Mouse (Mus musculus) hindbrain, embryonic 12.5 days (tissue): ENCODE measurements at regions not wholly inside any gene's neighbourhood (a gene's known extent, or its start where the extent isn't known, plus 50 kb on each side); places are given as distances from the start of the nearest gene placed in this dataset.
A peak's percentile ranks its signal among the peaks of the same experiment; 100 is the strongest.

Experiments
- ATAC-seq: fragments of 200-750 bp; cut with Nextera tagmentation; 2 replicates; pipeline ENCODE4 v1.8.0; 2017; ENCODE audit warnings: moderate TSS enrichment; ENCODE audit not compliant: low FRiP score
- H3K27ac ChIP-seq: fragments of 300-500 bp; sonication (generic); 2 replicates; pipeline ENCODE4 v1.5.1; 2016; ENCODE audit warnings: mild to moderate bottlenecking
- H3K27me3 ChIP-seq: fragments of 300-500 bp; sonication (generic); 2 replicates; pipeline ENCODE4 v1.6.1; 2016; ENCODE audit warnings: mild to moderate bottlenecking
- H3K36me3 ChIP-seq: fragments of 300-500 bp; sonication (generic); 2 replicates; pipeline ENCODE4 v1.6.1; 2016; ENCODE audit warnings: mild to moderate bottlenecking
- H3K4me1 ChIP-seq: fragments of 300-500 bp; sonication (generic); 2 replicates; pipeline ENCODE4 v1.6.1; 2016
- H3K4me2 ChIP-seq: fragments of 300-500 bp; sonication (generic); replicated peaks from 2 replicates; pipeline ENCODE4 v1.6.1; 2016; ENCODE audit warnings: mild to moderate bottlenecking
- H3K4me3 ChIP-seq: fragments of 300-500 bp; sonication (generic); 2 replicates; pipeline ENCODE4 v1.5.1; 2016; ENCODE audit warnings: mild to moderate bottlenecking
- H3K9ac ChIP-seq: fragments of 300-500 bp; sonication (generic); 2 replicates; pipeline ENCODE4 v1.6.1; 2016; ENCODE audit warnings: mild to moderate bottlenecking, moderate library complexity
- H3K9me3 ChIP-seq: fragments of 300-500 bp; sonication (generic); replicated peaks from 2 replicates; pipeline ENCODE4 v1.6.1; 2016; ENCODE audit warnings: mild to moderate bottlenecking
- WGBS: fragments of 180-500 bp; shearing (Covaris S2); methylation state at CpG from one replicate; pipeline ENCODE4 v1.1.7; 2016; 5-methylcytosine and 5-hydroxymethylcytosine counted together

- Histone ChIP-seq H3K4me2 (no peak overlapping the region), H3K9me3 (no peaks in the 10 kb centered on the region), H3K27me3 (no peaks in the 10 kb centered on the region), H3K36me3 (no peaks in the 10 kb centered on the region), H3K27ac (no peak overlapping the region), H3K9ac (no peak overlapping the region), H3K4me1 (no peaks in the 10 kb centered on the region), H3K4me3 (no peak overlapping the region)
- WGBS, result 86% methylated on average over 2 of the region's 2 CpGs
- ATAC-seq, result no peak
Measured at GRCm38 (mm10) chr2:149467801-149468200, 62.9 kb downstream of the Cst10 start.

- Histone ChIP-seq H3K9me3 (no peaks in the 10 kb centered on the region), H3K4me1 (no peaks in the 10 kb centered on the region), H3K4me2 (no peak overlapping the region), H3K9ac (no peak overlapping the region), H3K27ac (no peak overlapping the region), H3K4me3 (no peak overlapping the region), H3K36me3 (no peaks in the 10 kb centered on the region), H3K27me3 (no peaks in the 10 kb centered on the region)
- no peak for ATAC-seq
- 62% methylated on average over 2 of the region's 2 CpGs for WGBS
Measured at GRCm38 (mm10) chr2:149472411-149472810, 67.6 kb downstream of the Cst10 start.

- no peaks in the 10 kb centered on the region for H3K36me3 ChIP-seq
- no peak overlapping the region for H3K27ac ChIP-seq
- no peaks in the 10 kb centered on the region for H3K27me3 ChIP-seq
- 72% methylated on average over 2 of the region's 2 CpGs for WGBS
- ATAC-seq, result no peak
- no peaks in the 10 kb centered on the region for H3K9me3 ChIP-seq
- no peak overlapping the region for H3K4me2 ChIP-seq
- no peak overlapping the region for H3K4me3 ChIP-seq
- no peak overlapping the region for H3K9ac ChIP-seq
- no peaks in the 10 kb centered on the region for H3K4me1 ChIP-seq
Measured at GRCm38 (mm10) chr2:149493280-149493988, 88.6 kb downstream of the Cst10 start.

GRCm38 (mm10) chr2:149512870-149513269 is 108.0 kb downstream of the Cst10 start:
- peak; percentile 66; the same call in 1 of the 2 replicates for ATAC-seq
- Histone ChIP-seq H3K27me3 (no peaks in the 10 kb centered on the region), H3K4me2 (no peak overlapping the region), H3K4me1 (no peaks in the 10 kb centered on the region), H3K27ac (no peak overlapping the region), H3K36me3 (no peaks in the 10 kb centered on the region), H3K9ac (no peak overlapping the region), H3K9me3 (no peaks in the 10 kb centered on the region), H3K4me3 (no peak overlapping the region)
- WGBS, result 80% methylated on average over 1 of the region's 1 CpGs

- Histone ChIP-seq H3K4me3 (no peak overlapping the region), H3K36me3 (no peaks in the 10 kb centered on the region), H3K9me3 (no peaks in the 10 kb centered on the region), H3K27me3 (no peaks in the 10 kb centered on the region), H3K4me1 (no peaks in the 10 kb centered on the region), H3K4me2 (no peak overlapping the region), H3K27ac (no peak overlapping the region), H3K9ac (no peak overlapping the region)
- ATAC-seq, result no peak
Measured at GRCm38 (mm10) chr2:149524424-149524823, 119.6 kb downstream of the Cst10 start.

- no peak overlapping the region for H3K4me2 ChIP-seq
- H3K4me1 ChIP-seq, result no peaks in the 10 kb centered on the region
- H3K27me3 ChIP-seq, result no peaks in the 10 kb centered on the region
- no peaks in the 10 kb centered on the region for H3K9me3 ChIP-seq
- H3K27ac ChIP-seq, result no peak overlapping the region
- no peak overlapping the region for H3K9ac ChIP-seq
- ATAC-seq, result no peak
- H3K4me3 ChIP-seq, result no peak overlapping the region
- 78% methylated on average over 2 of the region's 2 CpGs for WGBS
- no peaks in the 10 kb centered on the region for H3K36me3 ChIP-seq
Measured at GRCm38 (mm10) chr2:149542837-149543236, 138.0 kb downstream of the Cst10 start.

GRCm38 (mm10) chr2:149545708-149546107 is 140.9 kb downstream of the Cst10 start:
- Histone ChIP-seq H3K4me3 (no peak overlapping the region), H3K36me3 (no peaks in the 10 kb centered on the region), H3K27me3 (no peaks in the 10 kb centered on the region), H3K27ac (no peak overlapping the region), H3K9ac (no peak overlapping the region), H3K4me2 (no peak overlapping the region), H3K4me1 (no peaks in the 10 kb centered on the region), H3K9me3 (no peaks in the 10 kb centered on the region)
- WGBS, result 73% methylated on average over 2 of the region's 2 CpGs
- ATAC-seq, result no peak

- Histone ChIP-seq H3K9ac (no peak overlapping the region), H3K4me3 (no peak overlapping the region), H3K4me2 (no peak overlapping the region), H3K4me1 (no peaks in the 10 kb centered on the region), H3K27me3 (no peaks in the 10 kb centered on the region), H3K36me3 (no peaks in the 10 kb centered on the region), H3K27ac (no peak overlapping the region), H3K9me3 (no peaks in the 10 kb centered on the region)
- no peak for ATAC-seq
- WGBS, result 92% methylated on average over 2 of the region's 2 CpGs
Measured at GRCm38 (mm10) chr2:149546639-149547200, 141.9 kb downstream of the Cst10 start.

- Histone ChIP-seq H3K27me3 (no peaks in the 10 kb centered on the region), H3K9me3 (no peaks in the 10 kb centered on the region), H3K4me1 (no peaks in the 10 kb centered on the region), H3K27ac (no peak overlapping the region), H3K4me2 (no peak overlapping the region), H3K4me3 (no peak overlapping the region), H3K36me3 (no peaks in the 10 kb centered on the region), H3K9ac (no peak overlapping the region)
- ATAC-seq, result no peak
Measured at GRCm38 (mm10) chr2:149555209-149555608, 150.4 kb downstream of the Cst10 start.

- H3K27me3 ChIP-seq, result no peaks in the 10 kb centered on the region
- no peaks in the 10 kb centered on the region for H3K4me1 ChIP-seq
- WGBS, result 55% methylated on average over 1 of the region's 1 CpGs
- no peak overlapping the region for H3K4me3 ChIP-seq
- no peak overlapping the region for H3K4me2 ChIP-seq
- 0 out of 2 replicates have a peak, but pooled peaks have one; percentile 19 for ATAC-seq
- H3K27ac ChIP-seq, result no peak overlapping the region
- no peak overlapping the region for H3K9ac ChIP-seq
- no peaks in the 10 kb centered on the region for H3K9me3 ChIP-seq
- H3K36me3 ChIP-seq, result no peaks in the 10 kb centered on the region
Measured at GRCm38 (mm10) chr2:149573773-149574172, 168.9 kb downstream of the Cst10 start.

- Histone ChIP-seq H3K27ac (no peak overlapping the region), H3K4me2 (no peak overlapping the region), H3K9me3 (no peaks in the 10 kb centered on the region), H3K9ac (no peak overlapping the region), H3K4me3 (no peak overlapping the region), H3K4me1 (no peaks in the 10 kb centered on the region), H3K27me3 (no peaks in the 10 kb centered on the region), H3K36me3 (no peaks in the 10 kb centered on the region)
- WGBS, result 82% methylated on average over 2 of the region's 2 CpGs
- ATAC-seq, result no peak
Measured at GRCm38 (mm10) chr2:149602581-149602980, 197.7 kb downstream of the Cst10 start.

- H3K36me3 ChIP-seq, result no peaks in the 10 kb centered on the region
- no peaks in the 10 kb centered on the region for H3K27me3 ChIP-seq
- H3K9ac ChIP-seq, result no peak overlapping the region
- 84% methylated on average over 3 of the region's 3 CpGs for WGBS
- H3K4me3 ChIP-seq, result no peak overlapping the region
- H3K9me3 ChIP-seq, result no peaks in the 10 kb centered on the region
- H3K4me2 ChIP-seq, result no peak overlapping the region
- no peak for ATAC-seq
- no peak overlapping the region for H3K27ac ChIP-seq
- no peaks in the 10 kb centered on the region for H3K4me1 ChIP-seq
Measured at GRCm38 (mm10) chr2:149613381-149613780, 208.5 kb downstream of the Cst10 start.
